12 mouse cellular contexts compared by ENCODE assay signal in the genomic region with DNA sequence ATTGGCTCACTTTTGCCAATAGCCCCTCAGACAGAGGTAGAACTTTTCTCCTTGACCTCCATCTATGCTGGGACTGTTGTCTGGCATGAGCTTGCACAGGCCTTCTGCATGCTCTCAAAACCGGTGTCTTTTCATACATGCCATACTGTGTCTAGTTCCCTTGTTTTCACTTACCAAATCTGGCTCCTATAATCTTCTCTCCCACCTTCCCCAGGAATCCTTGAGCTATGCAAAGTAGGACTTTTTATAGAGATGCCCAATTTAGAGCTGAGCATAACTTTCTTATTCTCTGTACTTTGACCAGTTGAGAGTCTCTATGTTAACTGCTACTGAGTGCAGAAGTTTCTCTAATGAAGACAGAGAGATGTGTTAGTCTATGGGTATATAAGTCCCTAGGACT.
"Had no signal": no experiment of that assay in that cellular context is flagged by ENCODE, and none has a peak within 500 bp of the region (broad histone marks: within the 10 kb centered on the region; RNA-seq: fewer than 3 reads in every experiment).

No protein-coding gene starts in this region.

- DNase-seq: retina, postnatal 1 day; right cerebral cortex, adult 18-20 months; right cerebral cortex, postnatal 14 days; right cerebral cortex, postnatal 25 days; right cerebral cortex, postnatal 4 days; spleen, adult 18-20 months; thymus, adult 18-20 months; thymus, adult 2 months; thymus, postnatal 14 days; thymus, postnatal 25 days; thymus, postnatal 36 days; thymus, postnatal 4 days had no signal
